Comparison of ENCODE assay signal across 19 mouse cellular contexts in the genomic region with DNA sequence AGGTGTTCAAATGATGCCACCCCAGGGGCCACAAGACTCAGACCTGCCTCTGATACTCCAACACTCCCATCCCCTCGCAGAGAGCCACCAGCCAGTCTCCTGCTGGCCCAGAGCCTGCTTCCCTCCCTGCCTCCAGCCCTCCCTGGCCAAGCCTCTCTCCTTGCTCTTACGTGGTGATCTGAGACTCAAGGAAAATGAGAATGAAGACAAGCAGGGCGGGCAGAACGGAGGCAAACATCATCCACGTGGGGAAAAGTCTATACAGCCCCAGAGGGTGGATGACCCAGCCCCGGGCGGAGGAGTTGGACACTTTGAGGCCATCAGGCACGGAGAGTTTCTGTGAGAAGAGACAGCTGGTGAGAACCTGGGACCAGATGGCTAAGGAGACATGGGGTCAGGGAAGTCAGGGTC. TPM values are rescaled to one million over a fixed set of nuclear protein-coding genes. Genes with fewer than 3 reads are reported as not detected.
DNase-seq lines count a peak whose midpoint lies in the region; ATAC-seq and TF ChIP-seq lines count a peak whose summit lies in the region.
"Had no signal": no experiment of that assay in that cellular context is flagged by ENCODE, and none has a peak within 500 bp of the region (broad histone marks: within the 10 kb centered on the region; RNA-seq: fewer than 3 reads in every experiment).

No protein-coding gene starts in this region.

- peaks cover 47% of the 10 kb centered on the region for H3K27me3 ChIP-seq in limb, embryonic 12.5 days
- H3K27me3 ChIP-seq in limb, embryonic 10.5 days (ENCODE audit: low read depth, poor library complexity, severe bottlenecking): peaks cover 34% of the 10 kb centered on the region
- peaks cover 53% of the 10 kb centered on the region for H3K27me3 ChIP-seq in liver, embryonic 13.5 days
- H3K27me3 ChIP-seq in midbrain, postnatal 0 days (ENCODE audit: insufficient read depth, low read length): no peaks in the 10 kb centered on the region
- no peaks in the 10 kb centered on the region for H3K27me3 ChIP-seq in kidney, adult 2 months (replicated peaks; ENCODE audit: control insufficient read depth, insufficient read depth, low read length)
- H3K27me3 ChIP-seq: midbrain, embryonic 13.5 days had no signal

- ATAC-seq in limb, embryonic 12.5 days (ENCODE audit: insufficient number of reproducible peaks, insufficient read depth, low FRiP score, low TSS enrichment, low read depth): no peak
- ATAC-seq in liver, embryonic 13.5 days (ENCODE audit: low read depth): no peak
- ATAC-seq in midbrain, postnatal 0 days (ENCODE audit: low FRiP score): no peak
- ATAC-seq: intestine, embryonic 16.5 days; midbrain, embryonic 13.5 days had no signal

- no peak overlapping the region for H3K4me3 ChIP-seq in limb, embryonic 12.5 days (replicated peaks)
- H3K4me3 ChIP-seq in limb, embryonic 10.5 days: no peak overlapping the region
- peak overlapping the region; percentile 28 for H3K4me3 ChIP-seq in liver, embryonic 13.5 days (replicated peaks)
- no peak overlapping the region for H3K4me3 ChIP-seq in midbrain, postnatal 0 days (ENCODE audit: low read depth, low read length)
- no peak overlapping the region for H3K4me3 ChIP-seq in kidney, adult 2 months (ENCODE audit: insufficient read depth, low read depth, low read length)
- H3K4me3 ChIP-seq: layer of hippocampus, adult 2 months; midbrain, embryonic 13.5 days had no signal

- H3K9ac ChIP-seq in limb, embryonic 12.5 days (replicated peaks): peak overlapping the region; percentile 12; the same call in 1 of the 2 replicates
- H3K9ac ChIP-seq in liver, embryonic 13.5 days: peak overlapping the region; percentile 51; the same call in 1 of the 2 replicates
- H3K9ac ChIP-seq in midbrain, postnatal 0 days (replicated peaks; ENCODE audit: low read length, poor library complexity, severe bottlenecking): no peak overlapping the region
- H3K9ac ChIP-seq: hindbrain, embryonic 14.5 days; midbrain, embryonic 13.5 days had no signal

- DNase-seq in limb, embryonic 10.5 days (ENCODE audit: low spot score): no peak
- DNase-seq in cerebellum, adult 11-12 months: peak; percentile 77
- peak; percentile 82 for DNase-seq in cerebellum, adult 9-10 months
- no peak for DNase-seq in liver, embryonic 13.5 days
- DNase-seq in midbrain, postnatal 0 days (ENCODE audit: low spot score): no peak
- DNase-seq in thymus, postnatal 14 days: no peak
- no peak for DNase-seq in kidney, adult 2 months
- DNase-seq: adrenal gland, postnatal 36 days; gastrocnemius, postnatal 14 days; heart, postnatal 10 days; right cerebral cortex, postnatal 14 days had no signal

- H3K36me3 ChIP-seq in limb, embryonic 12.5 days: no peaks in the 10 kb centered on the region
- no peaks in the 10 kb centered on the region for H3K36me3 ChIP-seq in limb, embryonic 10.5 days
- peaks cover 98% of the 10 kb centered on the region for H3K36me3 ChIP-seq in liver, embryonic 13.5 days
- H3K36me3 ChIP-seq in midbrain, postnatal 0 days (ENCODE audit: insufficient read depth, low read length): no peaks in the 10 kb centered on the region
- no peaks in the 10 kb centered on the region for H3K36me3 ChIP-seq in kidney, adult 2 months (ENCODE audit: control insufficient read depth, insufficient read depth, low read length)
- H3K36me3 ChIP-seq: G1E; midbrain, embryonic 13.5 days had no signal

- H3K4me1 ChIP-seq in limb, embryonic 12.5 days (replicated peaks): peaks cover 3% of the 10 kb centered on the region; the same call in 1 of the 2 replicates
- H3K4me1 ChIP-seq in limb, embryonic 10.5 days: no peaks in the 10 kb centered on the region
- peaks cover 90% of the 10 kb centered on the region for H3K4me1 ChIP-seq in liver, embryonic 13.5 days (replicated peaks)
- H3K4me1 ChIP-seq in midbrain, postnatal 0 days (ENCODE audit: insufficient read depth, low read length): no peaks in the 10 kb centered on the region
- no peaks in the 10 kb centered on the region for H3K4me1 ChIP-seq in kidney, adult 2 months (ENCODE audit: control insufficient read depth, insufficient read depth, low read length)
- H3K4me1 ChIP-seq: midbrain, embryonic 13.5 days had no signal

- 38% methylated on average over 8 of the region's 8 CpGs for WGBS in limb, embryonic 12.5 days
- 40% methylated on average over 8 of the region's 8 CpGs for WGBS in limb, embryonic 10.5 days
- 42% methylated on average over 8 of the region's 8 CpGs for WGBS in liver, embryonic 13.5 days (ENCODE audit: insufficient replicate concordance)
- 38% methylated on average over 8 of the region's 8 CpGs for WGBS in midbrain, postnatal 0 days
- WGBS in kidney, adult 2 months: 20% methylated on average over 8 of the region's 8 CpGs

- H3K9me3 ChIP-seq in limb, embryonic 12.5 days: no peaks in the 10 kb centered on the region
- no peaks in the 10 kb centered on the region for H3K9me3 ChIP-seq in limb, embryonic 10.5 days (replicated peaks)
- H3K9me3 ChIP-seq in liver, embryonic 13.5 days (replicated peaks): no peaks in the 10 kb centered on the region
- H3K9me3 ChIP-seq in midbrain, postnatal 0 days (ENCODE audit: low read length): no peaks in the 10 kb centered on the region
- H3K9me3 ChIP-seq: G1E; midbrain, embryonic 13.5 days had no signal

- no peak for TF ChIP-seq CTCF in midbrain, postnatal 0 days (IDR thresholded peaks at IDR 0.05)
- no peak for TF ChIP-seq CTCF in kidney, adult 2 months (conservative IDR thresholded peaks at IDR 0.05; ENCODE audit: insufficient read depth, insufficient read length, low read depth, low read length)

- TF ChIP-seq POLR2A in kidney, adult 2 months (IDR thresholded peaks at IDR 0.05; ENCODE audit: low read depth, low read length): no peak

- no peak overlapping the region for H3K27ac ChIP-seq in limb, embryonic 12.5 days
- no peak overlapping the region for H3K27ac ChIP-seq in limb, embryonic 10.5 days
- H3K27ac ChIP-seq in liver, embryonic 13.5 days: peak overlapping the region; percentile 80
- no peak overlapping the region for H3K27ac ChIP-seq in midbrain, postnatal 0 days (ENCODE audit: low read depth, low read length)
- H3K27ac ChIP-seq in kidney, adult 2 months (ENCODE audit: insufficient read depth, low read depth, low read length): no peak overlapping the region
- H3K27ac ChIP-seq: hindbrain, embryonic 14.5 days; layer of hippocampus, adult 2 months; midbrain, embryonic 13.5 days had no signal

- H3K4me2 ChIP-seq in limb, embryonic 12.5 days: no peak overlapping the region
- H3K4me2 ChIP-seq in liver, embryonic 13.5 days: peak overlapping the region; percentile 41
- no peak overlapping the region for H3K4me2 ChIP-seq in midbrain, postnatal 0 days (ENCODE audit: low read depth, low read length, poor library complexity, severe bottlenecking)
- H3K4me2 ChIP-seq: hindbrain, embryonic 14.5 days; midbrain, embryonic 13.5 days had no signal

RNA-seq across cellular contexts. Expression of a gene that starts 13.0 kb away (rescaled TPM):
- polyA plus RNA-seq in limb, embryonic 12.5 days (2016; fragmentation: Nextera tagmentation; extraction: Ambion mirVana): 22.6 and 25.0 TPM in 2 replicates
- polyA plus RNA-seq in limb, embryonic 10.5 days (2016; fragmentation: Nextera tagmentation; extraction: Ambion mirVana): 34.5 and 37.2 TPM in 2 replicates
- 734 and 914 TPM in 2 replicates for polyA plus RNA-seq in liver, embryonic 13.5 days (2015; fragmentation: Nextera tagmentation; extraction: Ambion mirVana)
- total RNA-seq in midbrain, postnatal 0 days (2014; rRNA removed): 0.33 and 1.1 TPM in 2 replicates
- 0.27 and 0.42 TPM in 2 replicates for polyA plus RNA-seq in midbrain, postnatal 0 days (2015; fragmentation: Nextera tagmentation; extraction: Ambion mirVana)
- 79.5 and 90.6 TPM in 2 replicates for polyA plus RNA-seq in kidney, adult 2 months (2012; rRNA removed)
- polyA plus RNA-seq: urinary bladder, adult 2 months had no signal

RNA-seq across cellular contexts. Expression of a gene that starts 33.5 kb away (rescaled TPM):
- polyA plus RNA-seq in limb, embryonic 12.5 days (2016; fragmentation: Nextera tagmentation; extraction: Ambion mirVana): 101 TPM in 2 replicates
- polyA plus RNA-seq in limb, embryonic 10.5 days (2016; fragmentation: Nextera tagmentation; extraction: Ambion mirVana): 102 and 108 TPM in 2 replicates
- polyA plus RNA-seq in liver, embryonic 13.5 days (2015; fragmentation: Nextera tagmentation; extraction: Ambion mirVana): 70.0 and 81.5 TPM in 2 replicates
- 64.3 and 71.4 TPM in 2 replicates for total RNA-seq in midbrain, postnatal 0 days (2014; rRNA removed)
- 56.3 and 64.3 TPM in 2 replicates for polyA plus RNA-seq in midbrain, postnatal 0 days (2015; fragmentation: Nextera tagmentation; extraction: Ambion mirVana)
- 27.0 and 30.3 TPM in 2 replicates for polyA plus RNA-seq in kidney, adult 2 months (2012; rRNA removed)

RNA-seq across cellular contexts. Expression of a gene that starts 40.2 kb away (rescaled TPM):
- polyA plus RNA-seq in limb, embryonic 12.5 days (2016; fragmentation: Nextera tagmentation; extraction: Ambion mirVana): 1.7 and 2.3 TPM in 2 replicates
- polyA plus RNA-seq in limb, embryonic 10.5 days (2016; fragmentation: Nextera tagmentation; extraction: Ambion mirVana): 1.2 and 1.3 TPM in 2 replicates
- polyA plus RNA-seq in liver, embryonic 13.5 days (2015; fragmentation: Nextera tagmentation; extraction: Ambion mirVana): 1.5 and 1.7 TPM in 2 replicates
- 379 and 397 TPM in 2 replicates for total RNA-seq in midbrain, postnatal 0 days (2014; rRNA removed)
- polyA plus RNA-seq in midbrain, postnatal 0 days (2015; fragmentation: Nextera tagmentation; extraction: Ambion mirVana): 127 and 133 TPM in 2 replicates
- 2.6 and 3.4 TPM in 2 replicates for polyA plus RNA-seq in kidney, adult 2 months (2012; rRNA removed)
- total RNA-seq: megakaryocyte progenitor cell, adult 5-6 weeks had no signal
- polyA plus RNA-seq: G1E had no signal

RNA-seq across cellular contexts. Expression of a gene that starts 54.7 kb away (rescaled TPM):
- polyA plus RNA-seq in limb, embryonic 12.5 days (2016; fragmentation: Nextera tagmentation; extraction: Ambion mirVana): 164 and 174 TPM in 2 replicates
- 209 and 242 TPM in 2 replicates for polyA plus RNA-seq in limb, embryonic 10.5 days (2016; fragmentation: Nextera tagmentation; extraction: Ambion mirVana)
- 388 and 390 TPM in 2 replicates for polyA plus RNA-seq in liver, embryonic 13.5 days (2015; fragmentation: Nextera tagmentation; extraction: Ambion mirVana)
- total RNA-seq in midbrain, postnatal 0 days (2014; rRNA removed): 139 and 176 TPM in 2 replicates
- 132 and 148 TPM in 2 replicates for polyA plus RNA-seq in midbrain, postnatal 0 days (2015; fragmentation: Nextera tagmentation; extraction: Ambion mirVana)
- 1,128 and 1,486 TPM in 2 replicates for polyA plus RNA-seq in kidney, adult 2 months (2012; rRNA removed)

RNA-seq across cellular contexts. Expression of a gene that starts 56.6 kb away (rescaled TPM):
- 22.3 and 22.9 TPM in 2 replicates for polyA plus RNA-seq in limb, embryonic 12.5 days (2016; fragmentation: Nextera tagmentation; extraction: Ambion mirVana)
- polyA plus RNA-seq in limb, embryonic 10.5 days (2016; fragmentation: Nextera tagmentation; extraction: Ambion mirVana): 16.6 and 20.1 TPM in 2 replicates
- polyA plus RNA-seq in liver, embryonic 13.5 days (2015; fragmentation: Nextera tagmentation; extraction: Ambion mirVana): 4.6 and 4.9 TPM in 2 replicates
- 166 and 169 TPM in 2 replicates for total RNA-seq in midbrain, postnatal 0 days (2014; rRNA removed)
- polyA plus RNA-seq in midbrain, postnatal 0 days (2015; fragmentation: Nextera tagmentation; extraction: Ambion mirVana): 25.4 and 26.5 TPM in 2 replicates
- polyA plus RNA-seq in kidney, adult 2 months (2012; rRNA removed): 28.0 TPM in 2 replicates

Comparison
In these comparisons a context has a peak if more than half of its experiments do, and no peak if none do; other contexts are left out.
1. DNase-seq: peak in cerebellum, adult 11-12 months (single experiment) and cerebellum, adult 9-10 months (single experiment); none in limb, embryonic 10.5 days (single experiment), liver, embryonic 13.5 days (single experiment), midbrain, postnatal 0 days (single experiment), thymus, postnatal 14 days (single experiment) and kidney, adult 2 months (single experiment).
2. RNA of a gene that starts 13.0 kb away (polyA plus RNA-seq): 734 to 914 TPM in liver, embryonic 13.5 days, 79.5 to 90.6 TPM in kidney, adult 2 months, 34.5 to 37.2 TPM in limb, embryonic 10.5 days and 22.6 to 25.0 TPM in limb, embryonic 12.5 days; 0.27 to 0.42 TPM in midbrain, postnatal 0 days; every median in the first group is over 10 times any median in the second.
3. RNA of a gene that starts 40.2 kb away (polyA plus RNA-seq): 127 to 133 TPM in midbrain, postnatal 0 days; 2.6 to 3.4 TPM in kidney, adult 2 months, 1.5 to 1.7 TPM in liver, embryonic 13.5 days, 1.7 to 2.3 TPM in limb, embryonic 12.5 days and 1.2 to 1.3 TPM in limb, embryonic 10.5 days; every median in the first group is over 10 times any median in the second.